Mouse (Mus musculus): Measurements from ENCODE around the gene Cyb561d1. TPM values are rescaled to one million over a fixed set of nuclear protein-coding genes. Genes with fewer than 3 reads are reported as not detected.

Gene Cyb561d1
- total RNA-seq, 2 experiments from 2014 or later = 3.5 to 5.8 TPM

DNA sequence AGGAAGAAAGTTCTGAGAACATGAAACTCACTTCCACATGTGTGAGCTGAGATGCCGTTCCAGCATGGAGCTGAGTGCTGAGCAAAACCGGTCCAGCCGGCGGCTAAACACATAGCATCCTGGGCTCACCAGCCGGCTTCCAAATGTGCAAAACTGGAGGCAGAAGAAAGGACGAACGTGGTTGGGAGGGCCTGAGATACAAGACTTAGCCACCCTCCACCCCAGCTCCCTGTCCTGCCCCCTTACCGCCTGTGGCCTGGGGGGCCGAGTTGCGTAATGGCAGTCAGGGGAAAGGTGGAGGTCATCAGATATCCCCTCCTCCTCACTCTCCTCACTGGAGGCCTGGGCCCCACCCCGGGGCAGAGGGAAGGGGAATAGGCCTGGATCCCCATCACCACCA, 3.5 kb upstream of the Cyb561d1 start:
- ATAC-seq (replicated peaks; ENCODE audit: poor library complexity, severe bottlenecking) = no peak

DNA sequence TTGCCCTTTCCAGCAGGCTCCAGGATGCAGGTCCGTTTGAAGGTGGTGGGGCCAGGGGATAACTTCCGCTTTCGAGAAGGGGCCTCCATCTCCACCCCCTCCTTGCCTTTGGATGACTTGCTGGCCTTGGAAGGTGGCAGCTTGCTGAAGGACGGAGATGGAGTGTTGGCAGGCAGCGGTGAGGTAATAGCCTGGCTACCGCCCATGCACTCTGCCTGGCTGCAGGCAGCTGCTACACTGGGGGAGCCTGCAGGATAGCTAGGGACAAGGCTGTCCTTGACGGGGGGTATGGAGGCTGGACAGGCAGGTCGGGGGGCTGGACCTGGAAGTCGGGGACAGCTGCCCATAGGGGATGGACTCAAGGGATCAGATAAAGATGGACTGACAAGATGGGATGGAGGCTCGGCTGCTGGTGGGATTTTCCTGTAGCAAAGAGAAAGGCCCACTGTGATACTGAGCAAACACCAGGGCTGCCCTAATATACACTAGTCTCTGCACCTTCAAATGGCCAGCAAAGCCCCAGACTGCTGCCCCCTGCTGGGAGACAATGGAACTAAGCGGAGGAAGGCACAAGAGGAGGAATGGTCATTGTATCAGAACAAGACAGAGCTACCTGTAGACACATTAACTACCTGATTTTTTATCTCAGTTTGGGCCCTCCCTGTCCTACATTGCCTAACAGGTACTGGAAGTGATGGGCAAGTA, 2.8 kb upstream of the Cyb561d1 start:
- peak; percentile 38 for ATAC-seq (replicated peaks; ENCODE audit: poor library complexity, severe bottlenecking)

DNA sequence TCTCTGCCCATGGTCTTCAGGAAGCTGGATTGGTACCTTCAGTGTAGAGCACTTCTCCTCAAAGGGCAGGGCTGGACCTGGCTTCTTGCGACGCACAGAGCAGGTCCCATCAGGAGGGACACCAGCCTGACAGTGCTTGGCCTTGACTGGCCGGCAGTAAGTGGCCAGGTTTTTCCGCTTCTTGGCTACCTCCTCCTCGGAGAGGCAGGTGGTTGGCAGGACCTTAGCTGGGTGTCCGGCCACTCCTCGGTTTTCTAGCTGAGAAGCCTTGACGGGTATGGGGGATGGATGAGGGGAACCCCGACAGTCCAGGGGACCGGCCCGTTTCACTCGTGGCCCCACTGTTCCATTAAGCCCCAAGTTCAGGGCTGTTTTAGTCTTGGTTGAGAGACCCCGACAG, 2.2 kb upstream of the Cyb561d1 start:
- ATAC-seq (replicated peaks; ENCODE audit: poor library complexity, severe bottlenecking) = no peak

- no peak for ATAC-seq (replicated peaks; ENCODE audit: poor library complexity, severe bottlenecking)
These were observed 1.5 kb upstream of the Cyb561d1 start for GRCm38 (mm10) chr3:108202506-108202905.

- no peak for ATAC-seq (replicated peaks; ENCODE audit: poor library complexity, severe bottlenecking)
These were observed 1.8 kb downstream of the Cyb561d1 start for GRCm38 (mm10) chr3:108199231-108199630.

- ATAC-seq (replicated peaks; ENCODE audit: poor library complexity, severe bottlenecking) = no peak
These were observed 3.9 kb downstream of the Cyb561d1 start for GRCm38 (mm10) chr3:108197066-108197497.

- ATAC-seq (replicated peaks; ENCODE audit: poor library complexity, severe bottlenecking) = no peak
These were observed 4.9 kb downstream of the Cyb561d1 start for GRCm38 (mm10) chr3:108195941-108196590.

GRCm38 (mm10) chr3:108195287-108195686, 5.7 kb downstream of the Cyb561d1 start:
- no peak for ATAC-seq (replicated peaks; ENCODE audit: poor library complexity, severe bottlenecking)

- ATAC-seq (replicated peaks; ENCODE audit: poor library complexity, severe bottlenecking) = no peak
These were observed 7.3 kb downstream of the Cyb561d1 start for GRCm38 (mm10) chr3:108193686-108194085.

DNA sequence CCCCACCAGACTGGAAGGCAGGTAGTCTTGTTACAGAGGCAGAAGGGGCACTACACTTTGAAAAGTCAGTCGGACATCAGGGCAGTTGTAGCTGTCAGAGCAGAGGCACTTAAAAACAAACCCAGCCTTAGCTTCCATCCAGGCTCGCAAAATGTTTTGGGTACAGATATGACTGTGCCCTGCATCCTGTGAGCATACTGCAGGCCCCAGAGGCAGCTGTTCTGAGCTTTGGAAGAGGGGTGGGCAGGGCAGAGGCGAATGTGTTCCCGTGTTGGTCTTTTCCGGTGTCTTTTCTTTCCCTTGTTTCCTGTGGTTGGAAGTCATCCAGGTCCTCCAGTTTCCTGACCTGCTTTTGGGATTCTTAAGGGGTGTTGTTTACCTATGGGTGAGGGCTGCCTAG, 11.1 kb downstream of the Cyb561d1 start:
- no peak for ATAC-seq (replicated peaks; ENCODE audit: poor library complexity, severe bottlenecking)

DNA sequence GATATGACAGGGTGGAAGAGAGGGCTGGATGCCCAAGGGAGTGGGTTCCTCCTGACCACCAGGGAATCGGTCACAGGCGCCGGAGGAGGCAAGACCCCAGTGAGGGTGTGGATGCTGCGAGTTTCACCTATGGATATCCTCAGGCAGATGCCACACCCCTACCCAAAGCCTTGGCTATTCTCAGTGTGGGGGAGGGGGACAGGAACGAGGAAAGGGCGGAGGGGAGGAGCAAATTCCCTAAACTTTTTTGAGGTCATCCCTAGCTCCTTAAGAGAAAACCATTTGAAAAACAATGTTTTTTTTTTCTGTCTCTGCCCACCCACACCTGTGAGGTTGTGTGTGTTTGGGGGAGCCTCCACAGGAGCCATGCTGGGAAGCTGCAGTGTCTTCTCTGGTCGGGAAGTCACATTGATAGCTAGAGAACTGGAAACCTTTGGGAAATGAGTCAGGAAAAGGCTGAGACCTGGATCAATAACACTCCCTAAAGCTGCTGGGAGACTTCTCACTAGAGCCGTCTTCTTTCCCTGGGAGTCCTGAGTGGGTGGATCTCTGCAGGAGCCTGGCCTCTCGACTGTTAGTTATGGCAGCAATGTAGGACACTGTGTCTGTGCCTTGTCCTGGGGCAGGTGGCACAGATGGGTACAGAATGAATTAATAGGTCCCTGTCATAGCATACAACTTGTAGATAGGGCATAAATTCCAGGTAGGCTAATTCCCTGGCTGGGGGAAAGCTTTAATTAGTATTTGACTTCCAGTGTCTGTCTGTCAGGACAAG, 12.1 kb downstream of the Cyb561d1 start:
- no peak for ATAC-seq (replicated peaks; ENCODE audit: poor library complexity, severe bottlenecking)

GRCm38 (mm10) chr3:108187111-108187795, 13.8 kb downstream of the Cyb561d1 start:
- ATAC-seq (replicated peaks; ENCODE audit: poor library complexity, severe bottlenecking) = peak; percentile 45

GRCm38 (mm10) chr3:108186098-108187047, 14.6 kb downstream of the Cyb561d1 start, which contains the start of gene Amigo1:
Amigo1 (plus strand) TSS chr3:108186335.
- peak; percentile 45 for ATAC-seq (replicated peaks; ENCODE audit: poor library complexity, severe bottlenecking)

GRCm38 (mm10) chr3:108185460-108186097, 15.4 kb downstream of the Cyb561d1 start:
- ATAC-seq (replicated peaks; ENCODE audit: poor library complexity, severe bottlenecking) = no peak

- no peak for ATAC-seq (replicated peaks; ENCODE audit: poor library complexity, severe bottlenecking)
These were observed 16.3 kb downstream of the Cyb561d1 start for GRCm38 (mm10) chr3:108184742-108185141.

DNA sequence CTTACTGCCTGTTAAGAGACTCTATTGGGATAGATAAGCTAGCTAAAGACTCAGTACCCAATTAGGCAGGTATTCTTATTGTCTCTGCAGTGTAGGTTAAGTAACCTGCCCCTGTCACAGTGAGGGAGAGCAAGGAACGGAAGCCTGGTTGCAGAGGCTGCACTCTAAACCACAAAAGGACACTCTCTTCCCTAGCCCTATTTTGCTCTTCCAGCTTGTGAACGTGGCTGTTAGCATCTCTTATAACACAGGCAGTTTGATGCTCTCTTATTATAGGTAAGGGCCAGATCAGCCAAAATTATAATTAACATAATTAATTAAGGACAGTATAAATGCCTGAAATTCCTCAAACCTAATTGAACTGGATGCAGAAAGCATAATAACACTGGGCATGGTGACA, 20.5 kb downstream of the Cyb561d1 start:
- no peak for ATAC-seq (replicated peaks; ENCODE audit: poor library complexity, severe bottlenecking)

GRCm38 (mm10) chr3:108178756-108179715, 22.0 kb downstream of the Cyb561d1 start:
- no peak for ATAC-seq (replicated peaks; ENCODE audit: poor library complexity, severe bottlenecking)

Measured in granulocyte monocyte progenitor cell, adult 5-6 weeks (primary cell).